Mouse (Mus musculus): ENCODE measurements at regions not wholly inside any gene's neighbourhood (a gene's known extent, or its start where the extent isn't known, plus 50 kb on each side); places are given as distances from the start of the nearest gene placed in this dataset.

- no peak for DNase-seq (ENCODE audit: low read depth, low spot score)
These were observed 175.6 kb downstream of the Rnf144b start for GRCm38 (mm10) chr13:47298010-47298409.

GRCm38 (mm10) chr13:47300486-47300885 lies 178.0 kb downstream of the Rnf144b start:
- DNase-seq (ENCODE audit: low read depth, low spot score) = no peak

GRCm38 (mm10) chr13:47301070-47301469 lies 178.6 kb downstream of the Rnf144b start:
- peak; percentile 65 for DNase-seq (ENCODE audit: low read depth, low spot score)

- DNase-seq (ENCODE audit: low read depth, low spot score) = no peak
These were observed 187.0 kb downstream of the Rnf144b start for GRCm38 (mm10) chr13:47309492-47309891.

- peak; percentile 60 for DNase-seq (ENCODE audit: low read depth, low spot score)
These were observed 188.3 kb downstream of the Rnf144b start for GRCm38 (mm10) chr13:47310751-47311202.

GRCm38 (mm10) chr13:47319549-47319948 lies 197.1 kb downstream of the Rnf144b start:
- no peak for DNase-seq (ENCODE audit: low read depth, low spot score)

- DNase-seq (ENCODE audit: low read depth, low spot score) = no peak
These were observed 199.4 kb downstream of the Rnf144b start for GRCm38 (mm10) chr13:47321876-47322275.

GRCm38 (mm10) chr13:47335996-47336684 lies 213.7 kb downstream of the Rnf144b start:
- peak; percentile 25 for DNase-seq (ENCODE audit: low read depth, low spot score)

- no peak for DNase-seq (ENCODE audit: low read depth, low spot score)
These were observed 214.5 kb downstream of the Rnf144b start for GRCm38 (mm10) chr13:47336865-47337441.

GRCm38 (mm10) chr13:47339411-47339810 lies 217.0 kb downstream of the Rnf144b start:
- DNase-seq (ENCODE audit: low read depth, low spot score) = no peak

GRCm38 (mm10) chr13:47342361-47342760 lies 219.9 kb downstream of the Rnf144b start:
- DNase-seq (ENCODE audit: low read depth, low spot score) = no peak

GRCm38 (mm10) chr13:47345576-47345975 lies 223.1 kb downstream of the Rnf144b start:
- no peak for DNase-seq (ENCODE audit: low read depth, low spot score)

GRCm38 (mm10) chr13:47347835-47348234 lies 225.4 kb downstream of the Rnf144b start:
- no peak for DNase-seq (ENCODE audit: low read depth, low spot score)

- peak; percentile 66 for DNase-seq (ENCODE audit: low read depth, low spot score)
These were observed 226.2 kb downstream of the Rnf144b start for GRCm38 (mm10) chr13:47348517-47349145.

GRCm38 (mm10) chr13:47354446-47354845 lies 232.0 kb downstream of the Rnf144b start:
- DNase-seq (ENCODE audit: low read depth, low spot score) = no peak

- DNase-seq (ENCODE audit: low read depth, low spot score) = no peak
These were observed 232.7 kb downstream of the Rnf144b start for GRCm38 (mm10) chr13:47355169-47355568.

- DNase-seq (ENCODE audit: low read depth, low spot score) = no peak
These were observed 236.5 kb downstream of the Rnf144b start for GRCm38 (mm10) chr13:47358986-47359385.

- no peak for DNase-seq (ENCODE audit: low read depth, low spot score)
These were observed 243.3 kb downstream of the Rnf144b start for GRCm38 (mm10) chr13:47365776-47366175.

- peak; percentile 48 for DNase-seq (ENCODE audit: low read depth, low spot score)
These were observed 245.8 kb downstream of the Rnf144b start for GRCm38 (mm10) chr13:47368041-47368823.

GRCm38 (mm10) chr13:47374583-47374982 lies 252.1 kb downstream of the Rnf144b start:
- no peak for DNase-seq (ENCODE audit: low read depth, low spot score)

GRCm38 (mm10) chr13:47391023-47391422 lies 268.6 kb downstream of the Rnf144b start:
- DNase-seq (ENCODE audit: low read depth, low spot score) = no peak

Data from mesoderm, embryonic 11.5 days (tissue).